Mouse (Mus musculus) NIH3T3 (cell line): ENCODE data around the gene Btbd6.

Source experiments
- DNase-seq: peaks from one replicate; pipeline ENCODE4 v3.0.0-alpha.2; 2012; ENCODE audit warnings: low read depth

Gene Btbd6

DNA sequence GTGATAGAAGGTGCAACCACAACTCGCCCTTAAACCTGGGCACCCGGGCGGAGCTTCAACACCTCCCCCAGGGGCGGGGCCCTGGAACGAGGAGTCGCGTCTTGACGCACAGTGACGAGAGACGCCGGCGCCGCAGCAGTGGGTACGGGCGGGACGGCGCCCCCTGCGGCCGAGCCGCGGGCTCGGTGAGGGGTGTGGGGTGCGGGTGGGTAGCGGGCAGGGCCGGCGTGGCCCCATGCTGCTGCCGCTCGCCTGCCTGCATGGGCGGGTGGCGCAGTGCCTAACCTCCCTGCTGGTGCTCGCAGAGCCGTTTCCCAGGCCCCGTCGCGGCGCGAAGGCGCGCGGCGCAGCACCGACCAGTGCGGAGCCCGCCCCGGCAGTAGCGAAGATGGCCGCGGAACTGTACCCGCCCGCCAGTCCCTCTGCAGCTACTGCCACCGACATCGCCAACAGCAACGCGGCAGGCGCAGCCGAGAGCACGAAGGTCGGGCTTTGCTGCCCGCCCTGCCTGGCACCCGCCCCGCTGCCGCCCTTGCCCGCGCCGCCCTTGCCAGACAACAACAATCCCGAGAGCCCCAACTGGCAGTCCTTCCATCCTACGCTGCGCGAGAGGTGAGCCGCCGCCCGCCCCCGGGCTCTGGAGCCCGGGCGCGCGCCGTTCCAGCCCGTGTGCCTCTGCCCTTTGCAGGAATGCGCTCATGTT lies at the start of gene Btbd6:
Gene Btbd6 (plus strand): TSS at position 112 of the 703 bp plus-strand sequence.
- peak; percentile 83 for DNase-seq

DNA sequence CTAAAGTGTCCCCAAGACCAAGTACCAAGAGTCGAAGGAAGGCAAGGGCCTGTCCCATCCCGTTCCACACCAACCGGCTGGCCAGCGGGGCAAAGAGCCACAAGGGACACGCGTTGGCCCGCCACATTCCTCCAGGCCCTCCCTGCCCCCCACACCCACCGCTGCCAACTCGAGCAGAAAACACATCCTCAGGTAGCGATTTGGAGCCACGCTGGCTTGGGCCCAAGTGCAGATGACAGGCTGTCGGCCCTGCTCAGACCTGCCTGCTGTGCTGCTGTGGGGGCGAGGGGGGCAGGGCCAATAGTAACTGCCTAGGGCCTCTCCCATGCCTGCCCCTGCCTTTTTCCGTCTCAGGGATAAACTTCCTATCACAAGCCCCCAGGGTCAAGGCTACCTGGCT lies 49.0 kb upstream of the Btbd6 start:
- no peak for DNase-seq

DNA sequence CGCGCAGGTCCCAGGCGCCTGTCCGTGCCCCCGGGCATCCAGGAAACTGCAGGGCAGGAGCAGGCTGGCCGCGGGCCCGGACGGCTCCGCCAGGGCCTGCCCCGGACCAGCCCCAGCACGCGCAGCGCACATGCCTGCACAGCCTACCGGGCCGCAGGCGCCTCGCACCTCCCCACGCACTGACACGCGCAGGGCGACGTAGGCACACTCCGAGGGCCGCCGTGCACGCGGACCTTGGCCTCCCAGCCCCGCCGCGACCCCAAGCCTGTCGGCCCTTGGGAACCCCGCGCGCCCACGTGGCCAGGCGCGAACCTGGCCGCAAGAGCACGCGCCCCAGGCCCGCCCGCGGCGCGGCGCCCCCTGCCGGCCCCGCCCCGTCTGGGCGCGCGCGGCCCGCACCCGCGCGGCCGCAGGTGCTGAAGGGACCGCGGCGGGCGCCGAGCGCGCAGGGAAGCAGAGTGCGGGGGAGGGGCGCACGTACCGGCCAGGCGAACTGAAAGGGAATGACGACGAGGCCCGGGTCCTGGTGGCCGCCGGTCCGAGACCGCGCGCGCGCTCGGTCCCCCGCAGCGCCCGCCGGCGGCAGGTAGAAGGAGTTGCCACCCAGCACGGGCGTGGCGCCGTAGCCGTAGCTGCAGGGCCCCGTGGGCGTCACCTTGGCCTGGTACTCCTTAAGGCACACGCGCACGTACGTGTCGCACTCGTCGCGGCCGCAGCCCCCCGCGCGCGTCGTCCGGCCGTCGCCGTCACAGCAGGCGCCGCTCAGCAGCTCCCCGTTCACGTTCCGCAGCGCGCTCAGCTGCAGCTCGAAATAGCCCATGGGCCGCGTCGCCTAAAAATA lies 47.7 kb upstream of the Btbd6 start:
- DNase-seq: no peak

DNA sequence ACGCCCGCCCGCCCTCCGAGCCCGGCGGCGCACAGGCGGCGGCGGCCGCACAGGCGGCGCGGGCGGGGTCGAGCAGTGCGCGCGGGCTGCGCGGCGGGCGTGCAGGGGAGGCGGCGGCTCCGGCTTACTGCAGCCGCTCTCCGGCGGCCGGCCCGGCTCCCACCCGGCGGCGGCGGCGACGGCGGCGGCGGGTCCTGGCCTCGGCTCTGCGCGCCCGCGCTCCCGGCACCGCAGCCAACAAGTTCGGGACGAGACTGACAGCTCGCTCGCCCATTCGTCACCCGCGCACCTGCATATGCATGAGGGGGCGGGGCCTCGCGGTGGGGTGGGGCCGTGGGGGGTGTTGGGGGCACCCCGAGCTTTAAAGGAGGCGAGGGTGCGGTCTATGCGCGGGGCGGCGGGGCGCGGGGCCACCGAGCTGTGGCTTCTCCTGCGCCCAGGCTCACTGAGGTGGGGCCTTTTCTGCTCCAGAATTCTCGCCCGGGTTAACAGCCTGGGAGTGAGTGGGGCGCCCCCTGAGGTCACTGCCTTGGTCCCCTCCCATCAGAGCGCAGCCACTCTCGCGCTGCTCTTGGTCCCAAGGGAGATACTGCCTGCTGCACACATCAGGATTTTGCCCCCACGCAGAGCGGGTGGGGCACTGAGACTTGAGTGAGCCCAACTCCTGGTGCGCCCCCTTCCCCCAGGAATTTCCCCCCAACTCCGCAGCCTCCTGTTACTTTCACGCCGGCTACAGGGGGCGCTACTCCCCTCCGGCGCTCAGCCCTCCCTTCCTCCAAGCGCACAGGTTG lies 46.5 kb upstream of the Btbd6 start, which contains the start of gene Jag2:
Gene Jag2 (minus strand): TSS at position 215 of the 791 bp plus-strand sequence.
- DNase-seq: no peak

DNA sequence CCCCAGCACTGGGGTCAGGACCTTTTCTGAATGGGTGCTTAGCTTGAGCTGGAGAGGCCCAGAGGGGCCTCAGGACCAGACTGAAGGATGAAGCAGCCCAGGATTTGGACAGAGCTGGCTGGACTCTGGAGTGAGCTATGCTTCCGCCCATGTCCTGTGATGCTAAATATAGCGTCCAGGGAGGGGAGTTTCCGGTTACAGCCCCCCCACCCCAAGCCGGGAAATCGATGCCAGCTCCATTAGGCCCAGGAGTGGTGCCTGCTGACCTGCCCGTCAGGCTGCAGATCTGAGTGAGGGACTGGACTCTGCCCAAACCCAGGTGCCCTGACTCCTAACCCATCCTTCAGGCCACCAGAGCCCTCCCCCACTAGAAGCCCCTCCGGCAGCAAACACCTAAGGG lies 43.6 kb upstream of the Btbd6 start:
- DNase-seq: peak; percentile 45

DNA sequence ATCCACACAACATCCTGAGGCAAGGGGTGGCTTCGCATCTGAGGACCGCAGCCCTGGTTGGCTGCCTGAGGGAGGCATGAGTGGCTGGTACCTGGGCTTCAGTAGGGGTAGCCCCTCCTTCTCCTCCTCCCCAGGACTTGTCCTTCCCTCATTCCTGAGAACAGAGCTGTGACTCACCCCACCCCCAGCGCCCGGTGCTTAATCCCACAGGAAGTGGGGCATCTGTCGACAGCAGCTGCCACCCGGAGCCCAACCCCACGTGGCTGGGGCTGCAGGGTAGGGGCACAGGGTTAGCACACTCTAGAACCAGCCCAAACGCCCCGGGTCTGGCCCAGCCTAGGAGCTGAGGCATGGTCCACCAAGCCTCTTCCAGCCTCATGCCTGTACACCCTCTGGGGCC lies 38.4 kb upstream of the Btbd6 start:
- peak; percentile 62 for DNase-seq

DNA sequence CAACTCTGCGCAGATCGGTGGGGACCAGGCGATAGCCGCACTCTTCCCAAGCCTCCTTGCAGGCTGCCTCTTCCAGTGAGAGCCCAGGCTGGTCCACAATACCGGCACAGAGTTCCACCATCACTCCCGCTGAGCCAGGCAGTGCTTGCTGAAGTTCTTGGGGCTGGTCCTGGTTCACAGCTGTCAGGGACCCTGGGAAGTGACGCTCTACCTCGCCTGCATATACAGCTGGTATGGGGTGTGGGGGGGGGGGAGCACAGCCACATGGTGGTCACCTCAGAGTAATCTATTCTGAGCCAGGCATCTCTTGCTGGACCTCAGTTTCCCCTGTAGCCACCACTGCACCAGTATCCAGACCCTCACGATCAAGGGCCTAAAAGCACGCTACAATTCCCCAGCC lies 37.9 kb upstream of the Btbd6 start:
- no peak for DNase-seq

DNA sequence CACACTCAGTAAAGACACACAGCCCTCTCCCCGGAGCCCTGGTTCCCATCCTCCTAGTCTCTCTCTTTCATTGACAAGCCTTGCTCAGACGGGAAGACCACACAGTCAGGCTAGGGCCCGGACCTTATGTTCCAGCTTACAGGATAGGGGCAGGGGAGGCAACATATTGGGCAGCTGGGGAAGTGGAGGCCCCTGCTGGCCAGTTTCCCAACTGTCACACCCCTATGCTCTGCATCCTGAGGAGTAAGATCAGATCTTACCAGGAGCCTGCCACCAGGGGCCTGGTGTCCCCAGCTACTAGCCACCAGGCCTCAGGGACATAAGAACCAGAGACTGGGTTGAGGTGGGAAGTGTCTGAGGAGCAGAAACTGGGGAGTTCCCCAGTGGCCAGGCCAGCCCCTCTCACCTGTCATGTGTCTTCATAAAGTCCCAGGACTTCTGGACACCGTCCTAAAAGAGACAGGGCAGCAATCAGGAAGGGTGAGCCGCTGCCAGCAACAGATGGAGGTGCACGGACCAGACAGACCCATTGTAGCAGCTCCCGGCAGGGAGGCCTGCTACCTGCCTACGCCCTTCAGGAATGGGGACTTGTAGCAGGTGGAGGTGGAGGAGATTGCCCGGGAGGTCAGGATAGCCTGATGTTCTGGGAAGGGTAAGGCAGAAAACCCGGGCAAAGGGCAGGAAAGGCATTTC lies 37.3 kb upstream of the Btbd6 start:
- peak; percentile 54 for DNase-seq

DNA sequence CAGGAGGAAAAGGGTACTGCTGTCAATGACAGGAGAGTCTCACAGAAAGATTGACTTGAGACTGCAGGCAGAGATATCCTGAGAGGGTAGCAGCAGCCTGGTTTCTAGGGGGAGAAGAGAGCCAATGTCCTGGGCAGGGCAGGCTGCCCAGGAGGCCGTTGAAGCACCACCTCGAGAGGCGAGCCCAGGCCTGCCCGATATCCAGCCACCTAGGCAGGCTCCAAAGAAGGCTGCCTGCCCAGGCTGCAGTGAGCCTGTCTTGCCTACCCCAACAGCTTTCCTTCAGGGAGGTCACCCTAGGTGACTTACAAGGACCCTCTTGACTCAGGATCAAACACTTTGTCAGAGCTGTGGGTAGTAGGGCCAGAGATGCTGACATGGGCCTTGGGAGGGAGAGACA lies 36.0 kb upstream of the Btbd6 start:
- no peak for DNase-seq

DNA sequence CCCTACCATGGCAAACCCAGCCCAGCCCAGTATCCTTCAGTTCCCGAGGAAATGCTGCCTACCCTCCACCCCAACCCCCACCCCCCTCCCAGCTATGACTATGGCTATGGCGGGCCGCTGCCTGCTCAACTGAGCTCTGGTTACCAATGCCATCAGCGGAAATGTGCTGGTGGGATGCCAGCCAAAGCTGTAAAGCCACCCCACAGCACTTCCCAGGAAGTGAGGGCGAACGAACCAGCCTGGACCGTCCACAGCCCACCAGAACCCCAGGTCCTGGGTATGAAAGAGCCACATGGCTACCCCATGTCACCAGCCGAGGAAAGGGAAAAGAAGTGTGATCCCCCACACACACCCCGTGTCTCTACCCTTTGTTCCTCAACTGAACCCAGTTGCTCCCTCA lies 35.6 kb upstream of the Btbd6 start:
- no peak for DNase-seq

DNA sequence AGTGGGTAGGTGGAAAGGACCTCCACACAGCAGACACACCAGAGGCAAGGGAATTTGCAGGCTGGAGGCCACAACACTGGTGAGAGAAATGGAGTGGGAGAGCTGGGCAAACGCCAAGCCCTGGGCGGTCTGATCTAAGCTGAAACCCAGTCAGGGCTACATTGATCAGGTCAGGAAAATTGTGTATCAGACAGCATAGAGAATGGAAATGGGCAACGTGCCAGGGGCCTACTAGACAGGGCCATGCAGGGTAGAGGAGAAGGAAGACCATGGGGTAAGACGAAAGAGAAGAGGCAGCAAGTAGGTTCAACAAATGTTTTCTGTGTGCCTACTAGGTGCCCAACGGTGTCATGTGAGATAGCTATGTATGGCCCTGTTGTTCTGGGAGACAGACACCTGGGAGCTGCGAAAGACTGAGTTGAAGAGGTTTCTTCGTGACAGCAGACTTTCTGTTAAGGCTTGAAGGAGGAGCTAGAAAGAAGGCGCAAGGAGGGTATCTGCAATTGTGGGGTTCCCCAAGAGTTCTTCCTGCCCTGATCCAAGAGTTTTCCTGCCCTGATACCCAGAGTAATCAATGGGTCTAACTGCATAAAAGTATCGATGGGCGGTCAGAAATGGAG lies 35.0 kb upstream of the Btbd6 start:
- DNase-seq: peak; percentile 34

DNA sequence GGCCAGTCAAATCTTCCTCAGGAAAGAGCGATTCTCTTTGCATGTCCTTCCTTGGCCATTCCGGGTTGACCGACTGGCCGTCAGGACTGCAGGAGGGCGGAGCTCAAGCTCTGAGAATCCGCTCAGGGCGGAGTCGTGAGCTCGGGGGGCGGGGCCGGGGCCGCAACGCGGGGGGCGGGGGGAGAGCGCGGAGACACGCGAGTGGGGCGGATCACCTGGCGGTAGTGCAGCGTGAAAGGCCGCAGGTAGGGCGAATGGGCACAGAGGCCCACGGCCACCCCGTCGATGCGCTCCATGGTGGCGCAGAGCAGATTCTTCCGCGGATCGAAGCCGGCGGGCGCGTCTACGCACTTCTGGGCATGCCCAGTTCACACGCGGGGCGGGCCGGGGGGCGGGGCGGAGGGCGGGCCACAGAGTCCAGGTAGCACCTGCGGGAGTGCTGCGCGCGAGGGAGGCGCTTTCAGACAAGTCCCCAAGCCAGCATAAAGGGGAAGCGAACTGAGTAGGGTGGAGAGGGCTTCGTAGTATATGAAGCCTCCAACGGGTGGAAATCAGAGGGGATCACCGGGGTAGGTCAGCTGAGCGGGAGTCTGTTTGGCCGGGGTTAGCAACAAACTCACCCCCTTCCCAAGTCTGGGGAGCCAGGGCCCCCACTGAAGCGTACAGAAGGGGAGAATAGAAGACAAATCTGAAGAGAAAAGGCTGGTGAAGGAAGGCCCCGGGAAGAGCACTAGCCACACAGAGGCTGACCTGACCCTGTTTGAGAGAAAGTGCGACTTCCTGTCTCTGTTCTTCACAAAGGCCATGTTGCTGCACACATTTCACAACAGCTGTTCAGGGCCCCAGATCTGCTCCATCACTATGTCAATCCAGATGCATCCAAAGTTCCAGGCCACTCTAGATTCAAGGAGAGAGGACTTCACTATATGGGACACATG lies 34.2 kb upstream of the Btbd6 start, which contains the start of gene Nudt14:
Gene Nudt14 (minus strand): TSS at position 349 of the 938 bp plus-strand sequence.
- peak; percentile 71 for DNase-seq

DNA sequence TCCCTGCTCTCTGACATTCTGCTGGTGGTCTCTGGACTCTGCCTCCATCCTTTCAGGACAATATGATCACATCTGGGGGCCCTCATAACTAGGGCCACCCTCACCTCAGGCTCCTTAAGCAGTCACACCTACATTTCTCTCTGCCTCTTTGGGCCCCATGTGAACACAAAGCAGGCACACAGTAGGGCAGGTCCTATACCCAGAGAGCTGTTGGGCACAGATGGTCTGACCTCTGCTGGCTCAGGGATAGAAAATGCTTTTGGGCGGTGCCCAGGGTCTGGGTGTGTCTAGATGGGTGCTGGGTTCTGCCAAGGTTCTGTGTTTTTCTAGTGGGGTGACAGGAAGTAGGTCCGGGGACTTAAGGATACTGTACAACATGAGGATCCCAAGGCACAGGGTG lies 32.6 kb upstream of the Btbd6 start:
- DNase-seq: no peak

DNA sequence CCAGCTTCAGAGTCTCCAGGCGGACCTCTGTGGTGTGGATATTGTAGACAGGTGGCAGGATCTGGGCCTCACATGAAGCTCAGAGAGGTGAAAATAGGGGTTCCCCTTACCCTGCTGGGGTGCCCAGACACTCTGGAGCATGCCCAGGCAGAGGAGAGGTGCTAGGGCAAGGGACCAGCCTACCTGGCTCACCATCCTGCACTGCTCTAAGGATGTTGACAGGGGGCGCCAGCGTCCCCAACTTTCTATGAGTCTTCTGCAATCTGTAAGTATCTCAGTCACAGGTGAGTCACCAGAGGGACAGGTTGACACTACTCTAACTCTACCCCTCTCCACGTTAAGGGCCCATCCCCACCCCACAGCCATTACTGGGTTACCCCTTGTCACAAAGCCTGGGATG lies 29.0 kb upstream of the Btbd6 start:
- DNase-seq: peak; percentile 28

DNA sequence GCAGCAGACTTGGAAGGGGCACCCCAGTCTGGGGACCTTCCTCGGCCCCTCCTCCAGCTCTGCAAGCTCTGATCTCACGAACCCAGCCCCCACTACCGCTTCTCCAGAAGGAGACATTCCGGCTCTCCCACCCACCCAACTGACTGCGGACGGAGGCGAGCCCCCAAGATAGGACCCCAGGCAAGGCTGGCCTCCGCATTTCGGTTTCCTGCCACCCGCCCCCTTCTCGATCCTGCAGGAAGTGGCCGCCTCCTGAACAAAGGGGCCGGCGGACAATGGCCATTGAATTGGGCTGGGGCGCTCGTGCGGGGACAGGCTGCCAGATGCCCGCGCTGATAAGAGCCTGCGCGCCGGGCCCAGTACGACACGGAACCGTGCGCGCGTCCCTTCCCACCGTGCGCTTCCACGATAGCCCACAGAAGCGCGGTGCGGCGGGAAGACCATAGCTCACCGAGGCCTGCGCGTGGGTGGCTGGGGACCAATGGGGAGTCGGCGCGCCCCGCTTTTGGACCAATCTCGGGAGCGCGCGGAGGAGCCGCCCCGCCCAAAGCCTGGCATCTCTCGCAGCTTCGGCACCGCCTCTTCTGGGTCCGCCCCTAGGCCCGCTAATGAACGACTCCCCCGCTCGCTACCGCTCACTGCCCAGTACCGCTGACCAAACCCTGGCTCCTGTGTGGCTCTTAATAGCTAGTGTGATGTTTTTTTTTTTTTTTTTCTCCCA lies 26.1 kb upstream of the Btbd6 start:
- DNase-seq: peak; percentile 92

DNA sequence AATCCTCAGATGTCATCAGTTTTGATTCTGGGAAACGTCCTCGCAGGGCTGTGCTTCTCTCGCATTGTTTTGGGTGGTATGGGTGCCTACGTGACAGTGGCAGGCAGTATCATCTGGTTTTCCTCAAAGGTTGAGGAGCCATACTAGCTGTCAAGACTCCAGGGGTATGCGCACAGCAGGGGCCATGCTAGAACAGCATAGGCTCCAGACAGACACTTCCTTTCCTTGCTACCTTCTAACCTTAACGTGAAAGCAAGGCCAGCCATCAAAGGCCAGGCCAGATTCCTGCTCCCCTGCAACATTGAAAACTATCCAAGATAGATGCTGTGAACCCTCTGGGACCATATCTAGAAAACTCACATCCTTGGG lies 25.5 kb upstream of the Btbd6 start:
- peak; percentile 9 for DNase-seq

DNA sequence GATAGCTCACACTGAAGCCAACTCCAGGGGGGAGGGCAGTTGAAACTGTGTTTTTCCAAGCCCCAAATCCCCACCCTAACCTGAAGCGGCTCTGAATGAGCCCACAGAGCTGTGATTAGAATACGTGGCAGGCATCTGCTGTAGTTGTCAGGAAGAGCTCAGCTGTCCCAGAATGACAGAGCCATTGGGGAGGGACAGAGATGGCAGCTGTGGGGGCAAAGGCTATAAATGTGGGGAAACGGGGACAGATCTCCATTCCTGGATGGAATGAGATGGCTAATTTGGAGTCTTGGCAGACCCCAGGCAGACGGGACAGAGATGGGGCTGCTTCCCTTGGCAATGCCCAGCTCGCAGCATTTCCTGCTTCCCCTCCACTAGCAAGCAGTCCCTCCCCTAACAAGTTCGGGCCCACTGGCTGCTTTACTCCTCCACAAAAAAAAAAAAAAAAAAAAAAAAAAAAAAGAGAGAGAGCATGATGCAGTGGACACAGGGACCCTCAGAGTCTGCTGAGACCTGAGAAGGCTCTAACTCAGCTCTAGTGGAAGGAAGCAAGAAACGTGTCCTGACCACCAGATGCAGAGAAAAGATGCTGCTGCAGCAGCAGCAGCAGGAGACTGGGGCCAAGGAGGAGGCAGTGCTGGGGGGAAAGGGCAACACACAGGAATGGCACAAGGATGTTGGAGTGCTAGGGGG lies 25.0 kb upstream of the Btbd6 start:
- DNase-seq: no peak

DNA sequence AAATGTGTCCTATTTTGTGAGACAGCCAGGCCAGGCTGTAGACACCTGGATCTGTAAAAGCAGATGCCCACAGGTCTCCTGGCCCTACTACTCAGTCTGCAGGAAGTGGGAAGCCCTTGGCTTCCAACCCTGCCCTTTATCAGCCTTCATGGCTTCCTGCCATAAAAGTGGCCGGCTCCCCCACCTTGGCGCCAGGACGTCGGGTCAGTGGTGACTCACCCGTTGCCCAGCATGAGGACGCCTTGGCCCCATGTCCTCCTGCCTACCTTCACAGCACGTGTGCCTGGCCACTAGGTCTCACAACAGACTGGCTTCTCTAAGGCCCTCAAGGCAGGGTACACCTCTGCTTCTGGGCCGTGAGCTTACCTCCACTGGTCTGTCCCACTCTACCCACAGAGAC lies 23.8 kb upstream of the Btbd6 start:
- peak; percentile 49 for DNase-seq

DNA sequence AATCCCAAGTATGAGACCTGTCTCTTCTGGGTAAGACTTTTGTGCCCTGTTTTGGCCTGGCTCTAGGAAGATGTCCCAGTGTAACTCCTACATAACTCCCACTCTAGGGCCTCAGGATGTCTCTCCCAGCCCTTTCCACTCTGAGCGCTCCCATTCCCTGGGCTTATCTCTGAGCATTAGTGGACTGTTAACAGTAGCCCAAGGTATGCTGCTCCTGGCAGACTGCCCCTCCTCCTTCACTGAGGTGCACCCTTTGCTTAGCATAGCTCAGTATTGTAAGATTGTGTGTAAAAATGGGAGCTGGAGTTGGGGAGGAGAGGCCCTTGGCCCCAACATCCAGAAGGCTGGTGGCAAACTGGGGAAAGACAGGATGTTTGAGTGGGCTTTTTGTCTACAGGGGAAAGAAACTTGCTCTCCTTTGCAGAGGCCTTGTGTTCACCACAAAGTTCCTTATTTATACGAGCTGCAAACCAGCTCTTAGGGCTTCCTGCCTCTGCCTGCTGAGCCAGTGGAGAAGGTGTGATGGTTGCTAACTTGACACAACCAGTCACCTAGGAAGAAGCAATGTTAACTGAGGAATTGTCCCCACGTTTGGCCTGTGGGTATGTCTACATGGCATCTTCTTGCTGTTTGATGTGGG lies 23.2 kb upstream of the Btbd6 start:
- DNase-seq: no peak
